Mouse (Mus musculus) liver, embryonic 14.5 days (tissue): Measurements from ENCODE around the gene Usb1.

ENCODE experiments used
- CTCF ChIP-seq: IDR thresholded peaks from 2 replicates; pipeline ENCODE4 v1.5.1; 2016; ENCODE audit warnings: antibody characterized with exemption, low read depth, control low read depth
- EP300 ChIP-seq: IDR thresholded peaks from 2 replicates; pipeline ENCODE4 v1.6.1; 2016; ENCODE audit warnings: antibody characterized with exemption, low read depth

- TF ChIP-seq CTCF (no peak), EP300 (no peak)
Measured at GRCm38 (mm10) chr8:95352151-95352870, 20.2 kb downstream of the Usb1 start, which contains the start of gene Mmp15.
